Mouse (Mus musculus): ENCODE measurements around the gene Polr3f. TPM values are rescaled to one million over a fixed set of nuclear protein-coding genes. Genes with fewer than 3 reads are reported as not detected.

Polr3f gene
- polyA plus RNA-seq, 1 experiment from 2014 or later, result 24.2 TPM

- H3K27ac ChIP-seq, result no peak overlapping the region
- no peaks in the 10 kb centered on the region for H3K9me3 ChIP-seq
- DNase-seq (ENCODE audit: low spot score), result no peak
- peaks cover 81% of the 10 kb centered on the region for H3K36me3 ChIP-seq
- H3K27me3 ChIP-seq (ENCODE audit: insufficient read depth, poor library complexity, severe bottlenecking), result no peaks in the 10 kb centered on the region
- H3K4me1 ChIP-seq, result no peaks in the 10 kb centered on the region
- 75% methylated on average over 6 of the region's 6 CpGs for WGBS
- H3K4me3 ChIP-seq, result no peak overlapping the region
These were observed 16.2 kb downstream of the Polr3f start for GRCm38 (mm10) chr2:144543670-144544069.

- no peaks in the 10 kb centered on the region for H3K27me3 ChIP-seq (ENCODE audit: insufficient read depth, poor library complexity, severe bottlenecking)
- H3K4me1 ChIP-seq, result no peaks in the 10 kb centered on the region
- H3K4me3 ChIP-seq, result no peak overlapping the region
- no peak for DNase-seq (ENCODE audit: low spot score)
- no peak overlapping the region for H3K27ac ChIP-seq
- 77% methylated on average over 6 of the region's 6 CpGs for WGBS
- H3K36me3 ChIP-seq, result peaks cover 71% of the 10 kb centered on the region
- H3K9me3 ChIP-seq, result no peaks in the 10 kb centered on the region
These were observed 17.1 kb downstream of the Polr3f start for GRCm38 (mm10) chr2:144544630-144545029.

DNA sequence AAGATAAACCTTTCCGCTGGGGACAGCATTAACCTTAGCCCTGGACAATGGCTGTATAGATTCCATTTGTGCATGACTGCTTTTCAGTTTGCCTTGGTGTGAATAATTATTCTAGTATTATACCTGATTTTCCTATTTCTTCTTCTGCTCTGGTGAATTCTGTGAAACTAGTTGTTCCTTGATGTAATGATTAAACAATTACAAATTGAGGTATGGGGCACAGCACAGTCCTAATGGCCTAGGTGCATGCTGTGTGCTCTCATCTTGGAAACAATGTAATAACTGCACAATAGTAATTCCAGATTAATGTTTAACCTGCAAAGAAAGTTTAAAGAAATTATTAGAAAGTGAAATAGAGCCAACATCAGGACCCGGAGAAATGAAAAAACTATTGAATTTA is 17.5 kb downstream of the Polr3f start:
- no peaks in the 10 kb centered on the region for H3K27me3 ChIP-seq (ENCODE audit: insufficient read depth, poor library complexity, severe bottlenecking)
- WGBS, result 87% methylated on average over 2 of the region's 2 CpGs
- peaks cover 67% of the 10 kb centered on the region for H3K36me3 ChIP-seq
- no peaks in the 10 kb centered on the region for H3K9me3 ChIP-seq
- no peaks in the 10 kb centered on the region for H3K4me1 ChIP-seq
- H3K4me3 ChIP-seq, result no peak overlapping the region
- DNase-seq (ENCODE audit: low spot score), result no peak
- H3K27ac ChIP-seq, result no peak overlapping the region

GRCm38 (mm10) chr2:144545481-144545880 is 18.0 kb downstream of the Polr3f start:
- H3K4me1 ChIP-seq, result no peaks in the 10 kb centered on the region
- no peaks in the 10 kb centered on the region for H3K9me3 ChIP-seq
- no peak for DNase-seq (ENCODE audit: low spot score)
- WGBS, result 49% methylated on average over 1 of the region's 1 CpGs
- H3K36me3 ChIP-seq, result peaks cover 63% of the 10 kb centered on the region
- no peak overlapping the region for H3K27ac ChIP-seq
- H3K27me3 ChIP-seq (ENCODE audit: insufficient read depth, poor library complexity, severe bottlenecking), result no peaks in the 10 kb centered on the region
- H3K4me3 ChIP-seq, result no peak overlapping the region

DNA sequence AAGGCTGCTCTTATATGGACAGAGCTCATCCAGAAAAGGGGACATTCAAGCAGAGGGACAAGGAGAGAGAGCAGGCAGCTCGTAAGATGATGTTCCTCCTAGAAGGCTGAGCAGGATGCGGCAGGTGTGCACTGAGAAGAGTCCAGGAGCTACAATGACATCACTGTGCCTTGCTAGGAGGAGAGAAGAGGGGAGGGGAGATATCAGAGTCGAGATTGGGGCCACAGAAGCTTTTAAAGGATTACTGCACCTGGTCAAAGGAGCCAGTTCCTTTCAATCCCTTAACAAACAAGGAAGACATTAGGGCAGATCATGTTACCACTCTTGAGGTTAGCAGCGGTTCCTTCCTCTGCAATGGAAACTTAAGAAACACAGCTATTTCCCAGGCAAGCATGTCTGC is 20.0 kb downstream of the Polr3f start:
- no peak overlapping the region for H3K4me3 ChIP-seq
- WGBS, result 72% methylated on average over 4 of the region's 4 CpGs
- H3K27ac ChIP-seq, result no peak overlapping the region
- H3K36me3 ChIP-seq, result peaks cover 45% of the 10 kb centered on the region
- no peaks in the 10 kb centered on the region for H3K27me3 ChIP-seq (ENCODE audit: insufficient read depth, poor library complexity, severe bottlenecking)
- DNase-seq (ENCODE audit: low spot score), result no peak
- H3K4me1 ChIP-seq, result no peaks in the 10 kb centered on the region
- H3K9me3 ChIP-seq, result no peaks in the 10 kb centered on the region

- peak; percentile 92 for DNase-seq (ENCODE audit: low spot score)
- H3K27ac ChIP-seq, result peak within 1 kb of the TSS; percentile 94
- H3K4me1 ChIP-seq, result no peaks in the 10 kb centered on the region
- H3K9me3 ChIP-seq, result no peaks in the 10 kb centered on the region
- no peaks in the 10 kb centered on the region for H3K27me3 ChIP-seq (ENCODE audit: insufficient read depth, poor library complexity, severe bottlenecking)
- H3K4me3 ChIP-seq, result peak within 1 kb of the TSS; percentile 81
- peaks cover 23% of the 10 kb centered on the region for H3K36me3 ChIP-seq
- 2% methylated on average over 17 of the region's 17 CpGs for WGBS
These were observed 23.0 kb downstream of the Polr3f start, which contains the start of gene Rbbp9 for GRCm38 (mm10) chr2:144550529-144550928. Rbbp9 (minus strand) TSS chr2:144550869.

DNA sequence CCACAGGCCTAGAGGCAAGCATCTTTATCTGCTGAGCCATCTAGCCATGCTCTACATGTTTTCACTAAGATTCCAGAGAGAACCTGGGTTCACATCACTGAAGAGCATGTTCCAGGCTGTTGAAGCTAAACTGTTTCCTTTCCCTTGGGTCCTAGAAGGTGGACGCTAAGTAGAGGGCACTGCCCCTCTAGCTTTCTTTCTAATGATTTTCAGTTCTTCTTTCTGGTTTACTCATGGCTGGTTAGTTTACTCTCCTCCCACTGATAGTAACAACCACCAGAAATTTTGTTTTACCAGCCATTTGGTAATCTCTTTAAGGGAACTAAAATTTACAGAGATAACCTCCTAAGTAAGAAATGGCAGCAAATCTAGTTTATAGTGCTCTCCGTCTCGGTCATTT is 26.4 kb downstream of the Polr3f start:
- no peak for DNase-seq (ENCODE audit: low spot score)
- no peaks in the 10 kb centered on the region for H3K27me3 ChIP-seq (ENCODE audit: insufficient read depth, poor library complexity, severe bottlenecking)
- WGBS, result 89% methylated on average over 3 of the region's 3 CpGs
- H3K4me1 ChIP-seq, result peaks cover 11% of the 10 kb centered on the region; the same call in 1 of the 2 replicates
- H3K36me3 ChIP-seq, result peaks cover 1% of the 10 kb centered on the region; the same call in 1 of the 2 replicates
- no peak overlapping the region for H3K27ac ChIP-seq
- no peaks in the 10 kb centered on the region for H3K9me3 ChIP-seq
- no peak overlapping the region for H3K4me3 ChIP-seq

DNA sequence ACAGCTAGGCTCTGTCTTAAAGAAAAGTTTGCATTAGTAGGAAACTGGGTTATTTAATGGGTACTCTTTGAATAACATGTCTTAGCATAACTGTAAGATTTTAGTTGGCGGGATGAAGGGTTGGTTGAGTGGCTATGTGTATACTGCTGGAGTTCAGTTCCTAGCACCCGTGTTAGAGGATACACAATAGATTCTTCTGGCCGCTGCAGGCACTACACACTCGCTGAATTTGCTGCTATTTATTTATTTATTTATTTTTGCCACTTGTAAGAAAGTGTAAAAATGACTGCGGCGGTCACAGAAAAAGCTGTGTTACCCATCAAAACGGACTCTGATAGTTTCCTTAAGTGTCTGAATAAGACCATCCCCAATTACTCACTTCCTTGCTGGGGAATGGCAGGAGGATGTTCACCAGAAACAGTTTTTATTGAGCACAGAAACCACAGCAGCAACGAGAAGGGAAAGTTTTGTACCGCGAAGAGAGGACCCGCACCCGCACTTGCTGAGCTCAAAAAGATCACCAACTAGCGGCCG is 27.8 kb downstream of the Polr3f start:
- Histone ChIP-seq H3K36me3 (peaks cover 15% of the 10 kb centered on the region), H3K27ac (peak overlapping the region; percentile 94), H3K9me3 (no peaks in the 10 kb centered on the region), H3K4me3 (peak overlapping the region; percentile 94), H3K4me1 (peaks cover 11% of the 10 kb centered on the region; the same call in 1 of the 2 replicates), H3K27me3 (ENCODE audit: insufficient read depth, poor library complexity, severe bottlenecking) (no peaks in the 10 kb centered on the region)
- DNase-seq (ENCODE audit: low spot score), result no peak
- WGBS, result 2% methylated on average over 14 of the region's 14 CpGs

- H3K4me1 ChIP-seq, result peaks cover 11% of the 10 kb centered on the region; the same call in 1 of the 2 replicates
- H3K27me3 ChIP-seq (ENCODE audit: insufficient read depth, poor library complexity, severe bottlenecking), result no peaks in the 10 kb centered on the region
- DNase-seq (ENCODE audit: low spot score), result peak; percentile 98
- H3K36me3 ChIP-seq, result peaks cover 15% of the 10 kb centered on the region
- no peaks in the 10 kb centered on the region for H3K9me3 ChIP-seq
- H3K27ac ChIP-seq, result peak within 1 kb of the TSS; percentile 94
- peak within 1 kb of the TSS; percentile 94 for H3K4me3 ChIP-seq
- under 1% methylated on average over 44 of the region's 44 CpGs for WGBS
These were observed 28.5 kb downstream of the Polr3f start, which contains the start of gene Sec23b for GRCm38 (mm10) chr2:144555820-144556552. Sec23b (plus strand) TSS chr2:144556229.

DNA sequence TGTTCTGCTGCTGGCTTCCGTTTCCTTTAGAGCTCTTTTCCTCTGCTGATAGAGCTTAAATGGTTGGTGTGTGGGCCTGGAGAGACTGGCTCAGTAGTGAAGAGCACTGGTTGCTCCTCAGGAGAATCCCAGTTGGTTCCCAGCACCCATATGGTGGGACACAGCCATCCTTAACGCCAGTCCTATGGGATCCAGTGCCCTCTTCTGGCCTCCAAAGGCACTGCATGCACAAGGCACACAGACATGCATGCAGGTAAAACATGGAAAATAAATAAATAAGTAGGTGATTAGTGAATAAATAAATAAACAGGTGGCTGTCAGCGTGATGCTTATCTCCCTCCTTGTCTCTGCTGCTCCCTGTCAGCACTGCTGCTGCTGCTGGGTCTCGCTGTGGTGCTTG is 61.2 kb downstream of the Polr3f start:
- DNase-seq (ENCODE audit: low spot score), result no peak
- Histone ChIP-seq H3K4me3 (no peak overlapping the region), H3K27ac (no peak overlapping the region), H3K9me3 (no peaks in the 10 kb centered on the region), H3K4me1 (no peaks in the 10 kb centered on the region), H3K27me3 (ENCODE audit: insufficient read depth, poor library complexity, severe bottlenecking) (no peaks in the 10 kb centered on the region), H3K36me3 (peaks cover 61% of the 10 kb centered on the region)
- WGBS, result 74% methylated on average over 4 of the region's 4 CpGs

Other genes starting within 250 kb of the Polr3f start
- 0.60 TPM in 1 of 2 replicates, not detected in the other for gene Ovol2, start 195.6 kb upstream of the Polr3f start, polyA plus RNA-seq (2016; fragmentation: Nextera tagmentation; extraction: Ambion mirVana)
- gene Kat14, start 158.7 kb upstream of the Polr3f start, polyA plus RNA-seq (2016; fragmentation: Nextera tagmentation; extraction: Ambion mirVana), result 35.3 and 40.7 TPM in 2 replicates
- not detected in 2 replicates for gene Pet117, start 158.7 kb upstream of the Polr3f start, polyA plus RNA-seq (2016; fragmentation: Nextera tagmentation; extraction: Ambion mirVana)
- 0.45 and 0.62 TPM in 2 replicates for gene Dzank1, start 304 bp upstream of the Polr3f start, polyA plus RNA-seq (2016; fragmentation: Nextera tagmentation; extraction: Ambion mirVana)
- 37.3 and 53.8 TPM in 2 replicates for gene Rbbp9, start 23.2 kb downstream of the Polr3f start, polyA plus RNA-seq (2016; fragmentation: Nextera tagmentation; extraction: Ambion mirVana)
- 68.4 and 77.7 TPM in 2 replicates for gene Sec23b, start 28.5 kb downstream of the Polr3f start, polyA plus RNA-seq (2016; fragmentation: Nextera tagmentation; extraction: Ambion mirVana)
- 36.1 and 43.0 TPM in 2 replicates for gene Smim26, start 66.3 kb downstream of the Polr3f start, polyA plus RNA-seq (2016; fragmentation: Nextera tagmentation; extraction: Ambion mirVana)
- gene Dtd1, start 72.2 kb downstream of the Polr3f start, polyA plus RNA-seq (2016; fragmentation: Nextera tagmentation; extraction: Ambion mirVana), result 32.2 and 37.1 TPM in 2 replicates